1 mouse cellular context compared by ENCODE assay signal in the genomic region with DNA sequence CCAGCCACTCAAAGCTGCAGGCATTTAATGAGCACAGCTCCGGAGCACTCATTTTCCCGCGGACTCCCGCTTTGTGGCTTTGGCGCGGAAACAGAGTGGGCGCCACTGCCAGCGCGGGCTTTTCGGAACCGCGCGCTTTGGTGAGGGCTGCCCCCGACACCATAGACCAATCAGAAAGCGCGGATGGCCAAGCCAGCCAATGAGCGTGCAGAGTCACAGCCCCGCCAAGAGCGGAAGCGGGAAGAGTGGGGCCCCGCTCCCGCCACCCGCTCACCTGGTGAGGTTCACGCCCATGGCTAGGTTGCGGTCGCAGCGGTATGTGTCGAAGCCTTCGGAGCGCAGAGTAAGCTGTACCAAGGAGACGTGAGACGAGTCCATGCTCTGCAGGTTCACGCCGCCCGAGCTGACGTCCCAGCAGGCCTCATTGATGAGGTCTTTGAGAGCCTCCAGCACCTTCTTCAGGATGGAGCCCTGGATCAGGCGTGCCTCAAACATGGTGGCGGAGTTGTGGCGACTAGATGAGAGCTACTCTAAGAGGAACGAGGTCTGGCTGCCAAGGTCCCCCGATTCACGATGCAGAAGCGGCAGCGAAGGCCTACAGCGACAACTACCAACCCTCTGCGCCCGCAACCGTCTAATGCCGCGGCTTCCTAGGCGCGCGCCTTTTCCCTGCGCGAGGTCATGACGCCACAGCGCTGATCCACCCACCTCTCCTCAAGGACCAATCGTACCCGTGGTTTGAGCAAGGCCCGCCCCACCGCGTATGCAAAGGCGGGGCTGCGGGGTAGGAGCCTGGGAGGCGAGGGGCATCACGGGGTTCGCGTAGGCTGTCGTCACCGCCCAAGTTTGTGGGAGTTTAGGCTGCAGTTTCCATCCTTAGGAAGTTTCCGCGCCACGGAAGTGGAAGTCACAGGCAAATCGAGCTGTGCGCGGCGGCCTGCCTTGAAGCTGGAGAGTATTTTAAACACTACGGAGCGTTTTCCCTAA.
TF ChIP-seq lines count a peak whose summit lies in the region.

A gene (minus strand): TSS at position 773 of the 987 bp plus-strand sequence.

TF ChIP-seq in myocyte, 11 proteins besides CTCF, POLR2A, EP300 and RAD21 (continued from another document):
- no peak for TF ChIP-seq CEBPB (IDR thresholded peaks at IDR 0.05; ENCODE audit: insufficient read depth, poor library complexity, severe bottlenecking)
- no peak for TF ChIP-seq REST (IDR thresholded peaks at IDR 0.05; ENCODE audit: insufficient read depth, insufficient read length)
- TF ChIP-seq POLR2AphosphoS2 (IDR thresholded peaks at IDR 0.05; ENCODE audit: insufficient read length, low read depth) = peak; percentile 72
- TF ChIP-seq MAX (IDR thresholded peaks at IDR 0.05; ENCODE audit: low read depth) = no peak
- TF ChIP-seq TCF3 (IDR thresholded peaks at IDR 0.05; ENCODE audit: insufficient read length, low read depth) = no peak
- no peak for TF ChIP-seq TCF12 (IDR thresholded peaks at IDR 0.05; ENCODE audit: insufficient read depth, poor library complexity, severe bottlenecking)
- peak; percentile 83 for TF ChIP-seq E2F4 (IDR thresholded peaks at IDR 0.05; ENCODE audit: insufficient read depth)
